Mouse (Mus musculus) hindbrain, embryonic 14.5 days (tissue): ENCODE data around the gene Rps8. TPM values are rescaled to one million over a fixed set of nuclear protein-coding genes. Genes with fewer than 3 reads are reported as not detected.
A peak's percentile ranks its signal among the peaks of the same experiment; 100 is the strongest.

ENCODE experiments used
- ATAC-seq: fragments of 200-750 bp; cut with Nextera tagmentation; 2 replicates; pipeline ENCODE4 v1.8.0; 2017; ENCODE audit warnings: moderate number of reproducible peaks, mild to moderate bottlenecking, moderate TSS enrichment, moderate library complexity; ENCODE audit not compliant: low FRiP score
- DNase-seq: peaks from one replicate; pipeline ENCODE4 v3.0.0-alpha.2; 2015; ENCODE audit warnings: low spot score
- H3K27ac ChIP-seq: fragments of 300-500 bp; sonication (generic); 2 replicates; pipeline ENCODE4 v1.5.1; 2014; ENCODE audit warnings: mild to moderate bottlenecking, moderate library complexity
- H3K27me3 ChIP-seq: fragments of 300-500 bp; sonication (generic); 2 replicates; pipeline ENCODE4 v1.6.1; 2014; ENCODE audit warnings: mild to moderate bottlenecking, low read length, mixed read lengths; ENCODE audit not compliant: control insufficient read depth, insufficient read depth
- H3K36me3 ChIP-seq: fragments of 300-500 bp; sonication (generic); replicated peaks from 2 replicates; pipeline ENCODE4 v1.6.1; 2014; ENCODE audit not compliant: control insufficient read depth, insufficient read depth
- H3K4me1 ChIP-seq: fragments of 300-500 bp; sonication (generic); replicated peaks from 2 replicates; pipeline ENCODE4 v1.6.1; 2014; ENCODE audit warnings: antibody characterized with exemption, low read length, mixed read lengths; ENCODE audit not compliant: control insufficient read depth, insufficient read depth
- H3K4me2 ChIP-seq: fragments of 300-500 bp; sonication (generic); replicated peaks from 2 replicates; pipeline ENCODE4 v1.6.1; 2014; ENCODE audit warnings: mild to moderate bottlenecking, moderate library complexity
- H3K4me3 ChIP-seq: fragments of 300-500 bp; sonication (generic); replicated peaks from 2 replicates; pipeline ENCODE4 v1.5.1; 2014; ENCODE audit warnings: mild to moderate bottlenecking, low read length
- H3K9ac ChIP-seq: fragments of 300-500 bp; sonication (generic); 2 replicates; pipeline ENCODE4 v1.6.1; 2014
- H3K9me3 ChIP-seq: fragments of 300-500 bp; sonication (generic); 2 replicates; pipeline ENCODE4 v1.6.1; 2016; ENCODE audit warnings: low read length; ENCODE audit not compliant: control insufficient read depth
- WGBS: fragments of 180-500 bp; shearing (Covaris S2); extraction: QIAGEN DNeasy Blood & Tissue Kit; methylation state at CpG from one replicate; pipeline ENCODE4 v1.1.7; 2014; 5-methylcytosine and 5-hydroxymethylcytosine counted together
- polyA plus RNA-seq: library from polyadenylated mRNA; unstranded; fragments of >200 nt; fragmentation: Nextera tagmentation; extraction: Ambion mirVana; gene quantifications from 2 replicates; pipeline ENCODE4 v1.2.1, GENCODE M21; 2014

Rps8 gene
- polyA plus RNA-seq, 1 experiment from 2014 or later = 672 TPM

DNA sequence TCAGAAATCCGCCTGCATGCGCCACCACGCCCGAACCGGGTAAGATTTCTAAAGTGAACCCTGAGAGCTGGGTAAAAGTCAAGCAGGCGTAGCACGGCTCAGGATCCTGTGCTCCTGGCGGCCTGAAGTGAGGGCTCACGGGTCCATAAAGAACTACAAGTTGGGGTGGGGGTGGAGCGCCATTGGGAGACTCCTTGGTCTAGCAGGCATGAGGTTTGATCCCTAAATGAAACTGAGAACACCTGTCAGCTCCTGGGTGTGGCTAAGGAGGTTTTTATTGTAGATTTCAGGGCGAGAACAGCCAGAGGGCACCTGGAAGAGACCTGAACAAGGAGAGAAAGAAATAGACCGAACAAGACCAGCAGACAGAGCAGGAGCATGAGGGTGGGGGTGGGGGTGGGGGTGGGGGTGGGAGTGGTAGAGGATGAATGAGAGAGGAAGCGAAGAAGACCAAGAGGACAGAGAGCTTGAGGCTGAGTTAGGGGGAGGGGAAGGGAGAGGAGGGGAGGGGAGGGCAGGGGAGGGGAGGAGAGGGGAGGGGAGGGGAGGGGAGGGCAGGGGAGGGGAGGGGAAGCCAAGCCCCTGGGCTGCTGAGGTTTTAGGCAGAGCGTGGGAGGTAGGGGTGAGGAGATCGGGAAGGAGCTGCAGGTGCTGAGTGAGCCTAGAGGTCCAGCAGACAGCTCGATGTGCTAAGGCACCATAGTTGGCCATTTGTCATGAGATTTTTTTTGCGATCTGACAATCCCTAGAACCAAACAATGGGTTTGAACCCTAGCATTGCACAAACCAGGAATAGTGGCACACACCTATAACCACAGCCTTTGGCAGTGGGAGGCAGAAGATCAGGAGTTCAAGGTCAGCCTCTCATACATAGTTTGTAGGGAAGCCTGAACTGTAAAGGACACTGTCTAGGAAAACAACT lies 17.5 kb downstream of the Rps8 start:
- Histone ChIP-seq H3K4me1 (peaks cover 4% of the 10 kb centered on the region), H3K27me3 (no peaks in the 10 kb centered on the region), H3K4me3 (no peak overlapping the region), H3K9me3 (no peaks in the 10 kb centered on the region), H3K4me2 (no peak overlapping the region), H3K9ac (no peak overlapping the region), H3K36me3 (no peaks in the 10 kb centered on the region), H3K27ac (no peak overlapping the region)
- 70% methylated on average over 16 of the region's 17 CpGs for WGBS
- ATAC-seq = no peak
- no peak for DNase-seq

DNA sequence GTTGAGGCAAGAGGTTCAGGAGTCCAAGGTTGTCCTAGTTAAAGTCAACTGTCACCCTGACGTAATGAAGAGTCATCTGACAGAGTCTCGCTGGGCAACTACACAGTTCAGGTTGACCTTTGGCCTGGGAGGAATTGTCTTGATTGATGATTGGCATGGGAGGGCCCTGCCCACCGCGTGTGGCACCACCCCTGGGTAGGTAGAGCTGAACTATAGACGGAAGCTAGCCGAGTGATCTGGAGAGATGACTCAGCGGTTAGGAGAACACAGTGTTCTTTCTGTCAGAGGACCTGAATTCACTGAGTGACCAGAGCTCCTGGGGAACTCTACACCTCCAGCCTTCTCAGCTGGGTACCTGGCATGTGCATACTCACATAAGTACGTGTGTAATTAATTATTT lies 20.0 kb downstream of the Rps8 start:
- Histone ChIP-seq H3K9me3 (no peaks in the 10 kb centered on the region), H3K36me3 (peaks cover 2% of the 10 kb centered on the region; the same call in 1 of the 2 replicates), H3K4me3 (no peak overlapping the region), H3K27ac (no peak overlapping the region), H3K9ac (no peak overlapping the region), H3K4me2 (no peak overlapping the region), H3K27me3 (no peaks in the 10 kb centered on the region), H3K4me1 (peaks cover 19% of the 10 kb centered on the region)
- DNase-seq (no peak), ATAC-seq (no peak)
- 19% methylated on average over 8 of the region's 8 CpGs for WGBS

- H3K9ac ChIP-seq = peak overlapping the region; percentile 50; the same call in 1 of the 2 replicates
- WGBS = 46% methylated on average over 2 of the region's 2 CpGs
- no peaks in the 10 kb centered on the region for H3K27me3 ChIP-seq
- no peak for ATAC-seq
- peaks cover 19% of the 10 kb centered on the region for H3K4me1 ChIP-seq
- peaks cover 16% of the 10 kb centered on the region for H3K36me3 ChIP-seq
- no peak overlapping the region for H3K4me3 ChIP-seq
- no peak overlapping the region for H3K27ac ChIP-seq
- no peak for DNase-seq
- H3K9me3 ChIP-seq = no peaks in the 10 kb centered on the region
- peak overlapping the region; percentile 85 for H3K4me2 ChIP-seq
Measured at GRCm38 (mm10) chr4:117134601-117134995, 21.4 kb downstream of the Rps8 start.

- Histone ChIP-seq H3K4me2 (peak within 1 kb of the TSS; percentile 85), H3K4me1 (peaks cover 19% of the 10 kb centered on the region), H3K36me3 (peaks cover 22% of the 10 kb centered on the region), H3K27me3 (no peaks in the 10 kb centered on the region), H3K9ac (peak within 1 kb of the TSS; percentile 87), H3K27ac (peak within 1 kb of the TSS; percentile 76), H3K4me3 (peak within 1 kb of the TSS; percentile 89), H3K9me3 (no peaks in the 10 kb centered on the region)
- peak; percentile 98 for DNase-seq
- WGBS = 2% methylated on average over 43 of the region's 48 CpGs
- peak; percentile 90 for ATAC-seq
Measured at GRCm38 (mm10) chr4:117133817-117134600, 22.0 kb downstream of the Rps8 start, which contains the start of gene Plk3. TSS of gene Plk3 (minus strand) at chr4:117133963.

DNA sequence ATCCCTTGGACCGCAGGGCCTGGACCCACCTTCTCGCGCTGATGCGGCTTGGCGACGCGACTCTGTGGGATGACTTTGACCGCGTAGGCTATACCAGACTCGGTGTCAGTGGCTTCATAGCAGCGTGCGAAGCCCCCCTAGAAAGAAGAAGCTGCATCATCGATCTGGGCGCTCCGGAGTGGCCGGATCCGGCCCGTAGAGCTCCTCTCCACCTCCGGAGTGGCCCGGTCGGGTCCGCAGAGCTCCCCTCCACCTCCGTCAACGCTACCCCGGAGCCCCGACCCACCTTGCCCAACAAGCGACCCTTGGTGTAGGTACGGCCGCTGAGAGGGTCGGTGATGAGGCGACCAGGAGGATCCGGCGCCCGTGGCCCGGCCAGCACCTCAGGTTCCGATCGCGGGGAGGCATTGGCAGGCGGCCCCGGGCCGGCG lies 22.7 kb downstream of the Rps8 start:
- peak; percentile 54 for DNase-seq
- H3K27ac ChIP-seq = peak overlapping the region; percentile 76
- H3K36me3 ChIP-seq = peaks cover 29% of the 10 kb centered on the region
- no peaks in the 10 kb centered on the region for H3K27me3 ChIP-seq
- H3K4me2 ChIP-seq = peak overlapping the region; percentile 85
- WGBS = under 1% methylated on average over 40 of the region's 42 CpGs
- peak; percentile 49 for ATAC-seq
- no peaks in the 10 kb centered on the region for H3K9me3 ChIP-seq
- H3K4me1 ChIP-seq = peaks cover 19% of the 10 kb centered on the region
- peak overlapping the region; percentile 87 for H3K9ac ChIP-seq
- peak overlapping the region; percentile 89 for H3K4me3 ChIP-seq

GRCm38 (mm10) chr4:117132794-117133143 lies 23.3 kb downstream of the Rps8 start:
- Histone ChIP-seq H3K27me3 (no peaks in the 10 kb centered on the region), H3K9me3 (no peaks in the 10 kb centered on the region), H3K36me3 (peaks cover 35% of the 10 kb centered on the region), H3K9ac (peak overlapping the region; percentile 87), H3K4me1 (peaks cover 19% of the 10 kb centered on the region), H3K4me2 (peak overlapping the region; percentile 85), H3K4me3 (peak overlapping the region; percentile 89), H3K27ac (no peak overlapping the region)
- ATAC-seq = no peak
- WGBS = 4% methylated on average over 11 of the region's 11 CpGs
- no peak for DNase-seq

- ATAC-seq = no peak
- peak overlapping the region; percentile 87 for H3K9ac ChIP-seq
- DNase-seq = no peak
- 5% methylated on average over 7 of the region's 7 CpGs for WGBS
- no peaks in the 10 kb centered on the region for H3K9me3 ChIP-seq
- H3K36me3 ChIP-seq = peaks cover 37% of the 10 kb centered on the region
- no peaks in the 10 kb centered on the region for H3K27me3 ChIP-seq
- H3K4me3 ChIP-seq = peak overlapping the region; percentile 89
- peaks cover 19% of the 10 kb centered on the region for H3K4me1 ChIP-seq
- 0 out of 2 replicates have a peak overlapping the region, but pooled peaks have one; percentile 0 for H3K27ac ChIP-seq
- H3K4me2 ChIP-seq = peak overlapping the region; percentile 85
Measured at GRCm38 (mm10) chr4:117131890-117132793, 23.9 kb downstream of the Rps8 start.

DNA sequence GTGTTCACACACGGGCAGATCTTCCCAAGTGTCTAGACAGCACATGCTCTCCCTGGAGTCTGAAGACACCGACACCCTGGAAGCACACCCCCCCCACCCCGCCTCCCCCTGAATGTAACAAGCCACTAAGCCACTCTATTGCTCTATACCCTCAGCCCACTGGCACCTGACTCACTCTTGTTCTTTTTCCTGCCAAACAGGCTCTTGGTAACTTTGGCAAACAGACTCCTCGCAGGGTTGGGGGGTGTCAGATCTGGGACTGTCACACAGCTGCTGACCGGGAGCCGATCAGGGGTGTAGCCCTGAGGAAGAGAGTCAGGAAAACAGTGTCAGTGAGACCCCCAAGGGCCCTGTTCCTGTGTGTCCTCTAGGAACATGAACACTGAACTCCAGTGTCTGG lies 24.8 kb downstream of the Rps8 start:
- ATAC-seq = no peak
- H3K27me3 ChIP-seq = no peaks in the 10 kb centered on the region
- 49% methylated on average over 6 of the region's 6 CpGs for WGBS
- H3K27ac ChIP-seq = no peak overlapping the region
- peak overlapping the region; percentile 85; the same call in 1 of the 2 replicates for H3K4me2 ChIP-seq
- no peaks in the 10 kb centered on the region for H3K9me3 ChIP-seq
- DNase-seq = no peak
- peaks cover 37% of the 10 kb centered on the region for H3K36me3 ChIP-seq
- H3K9ac ChIP-seq = no peak overlapping the region
- no peak overlapping the region for H3K4me3 ChIP-seq
- peaks cover 19% of the 10 kb centered on the region for H3K4me1 ChIP-seq
